ENCODE assay signal across 30 mouse cellular contexts in the genomic region with DNA sequence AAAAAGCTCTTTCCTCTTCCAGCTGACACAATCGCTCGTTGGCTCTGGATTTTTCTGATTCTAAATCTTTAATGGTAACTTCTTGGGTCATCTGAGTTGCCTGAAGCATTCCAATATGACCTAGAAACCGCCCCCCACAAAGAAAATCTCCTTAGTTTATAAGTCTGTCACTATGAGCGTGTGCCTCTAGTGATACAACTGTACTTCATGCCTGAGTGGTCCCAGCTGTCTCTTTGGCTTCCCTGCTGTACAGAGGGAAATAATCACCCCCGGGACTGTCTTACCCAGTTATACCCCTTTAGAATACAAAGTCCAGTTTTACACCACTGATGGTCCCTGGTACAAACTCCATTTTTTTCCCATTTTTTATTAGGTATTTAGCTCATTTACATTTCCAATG. TPM values are rescaled to one million over a fixed set of nuclear protein-coding genes. Genes with fewer than 3 reads are reported as not detected.
DNase-seq lines count a peak whose midpoint lies in the region; ATAC-seq and TF ChIP-seq lines count a peak whose summit lies in the region.
"Had no signal": no experiment of that assay in that cellular context is flagged by ENCODE, and none has a peak within 500 bp of the region (broad histone marks: within the 10 kb centered on the region; RNA-seq: fewer than 3 reads in every experiment).

No protein-coding gene starts in this region.

- no peaks in the 10 kb centered on the region for H3K4me1 ChIP-seq in kidney, adult 2 months (ENCODE audit: control insufficient read depth, insufficient read depth, low read length)
- no peaks in the 10 kb centered on the region for H3K4me1 ChIP-seq in lung, postnatal 0 days (ENCODE audit: insufficient read depth, low read depth, low read length)
- H3K4me1 ChIP-seq in kidney, postnatal 0 days (replicated peaks; ENCODE audit: insufficient read depth, low read length), result no peaks in the 10 kb centered on the region
- H3K4me1 ChIP-seq: embryonic facial prominence, embryonic 12.5 days; limb, embryonic 13.5 days had no signal

- H3K9me3 ChIP-seq in lung, postnatal 0 days (ENCODE audit: low read length), result no peaks in the 10 kb centered on the region
- no peaks in the 10 kb centered on the region for H3K9me3 ChIP-seq in kidney, postnatal 0 days (replicated peaks; ENCODE audit: low read length)
- H3K9me3 ChIP-seq: embryonic facial prominence, embryonic 12.5 days; heart, embryonic 13.5 days; limb, embryonic 13.5 days had no signal

- intact Hi-C loops in gastrocnemius, postnatal 36 days (cut with DNase I), result no loop called here

- no peak overlapping the region for H3K9ac ChIP-seq in lung, postnatal 0 days (replicated peaks; ENCODE audit: low read depth)
- no peak overlapping the region for H3K9ac ChIP-seq in kidney, postnatal 0 days (ENCODE audit: low read depth, low read length)
- H3K9ac ChIP-seq: embryonic facial prominence, embryonic 12.5 days; heart, embryonic 13.5 days; hindbrain, embryonic 14.5 days; limb, embryonic 13.5 days had no signal

- no peaks in the 10 kb centered on the region for H3K36me3 ChIP-seq in kidney, adult 2 months (ENCODE audit: control insufficient read depth, insufficient read depth, low read length)
- H3K36me3 ChIP-seq in lung, postnatal 0 days (ENCODE audit: insufficient read depth, low read length), result no peaks in the 10 kb centered on the region
- H3K36me3 ChIP-seq in kidney, postnatal 0 days (ENCODE audit: insufficient read depth, low read length), result no peaks in the 10 kb centered on the region
- H3K36me3 ChIP-seq in splenic B cell, adult 2 months (ENCODE audit: control insufficient read depth, insufficient read depth, low read length, poor library complexity, severe bottlenecking), result no peaks in the 10 kb centered on the region
- H3K36me3 ChIP-seq: embryonic facial prominence, embryonic 12.5 days; heart, embryonic 13.5 days; limb, embryonic 13.5 days had no signal

- H3K4me2 ChIP-seq in lung, postnatal 0 days (replicated peaks; ENCODE audit: low read depth, low read length), result no peak overlapping the region
- H3K4me2 ChIP-seq in kidney, postnatal 0 days (ENCODE audit: low read length), result no peak overlapping the region
- H3K4me2 ChIP-seq: embryonic facial prominence, embryonic 12.5 days; heart, embryonic 13.5 days; hindbrain, embryonic 14.5 days; limb, embryonic 13.5 days; liver, embryonic 11.5 days; midbrain, embryonic 11.5 days had no signal

- H3K27me3 ChIP-seq in kidney, adult 2 months (replicated peaks; ENCODE audit: control insufficient read depth, insufficient read depth, low read length), result no peaks in the 10 kb centered on the region
- H3K27me3 ChIP-seq in lung, postnatal 0 days (replicated peaks; ENCODE audit: insufficient read depth, low read length), result no peaks in the 10 kb centered on the region
- no peaks in the 10 kb centered on the region for H3K27me3 ChIP-seq in kidney, postnatal 0 days (ENCODE audit: insufficient read depth, low read length)
- no peaks in the 10 kb centered on the region for H3K27me3 ChIP-seq in splenic B cell, adult 2 months (ENCODE audit: control insufficient read depth, insufficient read depth, low read length, poor library complexity, severe bottlenecking)
- H3K27me3 ChIP-seq: embryonic facial prominence, embryonic 12.5 days; heart, embryonic 13.5 days; limb, embryonic 13.5 days had no signal

- 49% methylated on average over 5 of the region's 5 CpGs for WGBS in kidney, adult 2 months
- 52% methylated on average over 5 of the region's 5 CpGs for WGBS in lung, postnatal 0 days
- WGBS in kidney, postnatal 0 days, result 49% methylated on average over 5 of the region's 5 CpGs

- H3K4me3 ChIP-seq in kidney, adult 2 months (ENCODE audit: insufficient read depth, low read depth, low read length), result no peak overlapping the region
- no peak overlapping the region for H3K4me3 ChIP-seq in lung, postnatal 0 days (ENCODE audit: low read depth, low read length)
- no peak overlapping the region for H3K4me3 ChIP-seq in kidney, postnatal 0 days (replicated peaks; ENCODE audit: low read depth, low read length)
- H3K4me3 ChIP-seq: embryonic facial prominence, embryonic 12.5 days; heart, adult 2 months; heart, embryonic 13.5 days; layer of hippocampus, adult 2 months; left cerebral cortex, adult 2 months; limb, embryonic 13.5 days had no signal

- peak; percentile 26 for DNase-seq in kidney, adult 2 months
- no peak for DNase-seq in kidney, adult 18-20 months
- DNase-seq in lung, postnatal 0 days (ENCODE audit: low spot score), result peak; percentile 9
- no peak for DNase-seq in lung, postnatal 4 days
- peak; percentile 20 for DNase-seq in kidney, postnatal 0 days (ENCODE audit: low spot score)
- peak; percentile 4 for DNase-seq in splenic B cell, adult 2 months (ENCODE audit: low read depth, low spot score)
- DNase-seq in gastrocnemius, postnatal 36 days, result no peak
- DNase-seq: adrenal gland, adult 2 months; adrenal gland, postnatal 36 days; cerebellum, adult 18-20 months; cerebellum, postnatal 36 days; embryo, embryonic 11 days; gastrocnemius, postnatal 14 days; heart, adult 2 months; heart, postnatal 10 days; right cerebral cortex, postnatal 4 days; thymus, postnatal 25 days had no signal

- no peak for TF ChIP-seq CTCF in kidney, adult 2 months (conservative IDR thresholded peaks at IDR 0.05; ENCODE audit: insufficient read depth, insufficient read length, low read depth, low read length)
- no peak for TF ChIP-seq CTCF in lung, postnatal 0 days (IDR thresholded peaks at IDR 0.05)
- no peak for TF ChIP-seq CTCF in kidney, postnatal 0 days (IDR thresholded peaks at IDR 0.05; ENCODE audit: low read depth)

- TF ChIP-seq EP300 in lung, postnatal 0 days (IDR thresholded peaks at IDR 0.05), result no peak

- H3K27ac ChIP-seq in kidney, adult 2 months (ENCODE audit: insufficient read depth, low read depth, low read length), result no peak overlapping the region
- no peak overlapping the region for H3K27ac ChIP-seq in lung, postnatal 0 days (ENCODE audit: low read length)
- H3K27ac ChIP-seq in kidney, postnatal 0 days, result no peak overlapping the region
- H3K27ac ChIP-seq: embryonic facial prominence, embryonic 12.5 days; heart, adult 2 months; heart, embryonic 13.5 days; hindbrain, embryonic 14.5 days; layer of hippocampus, adult 2 months; left cerebral cortex, adult 2 months; limb, embryonic 13.5 days had no signal

- no peak for ATAC-seq in lung, postnatal 0 days
- ATAC-seq in kidney, postnatal 0 days (replicated peaks; ENCODE audit: low FRiP score, low read depth), result no peak; the same call in 1 of the 2 replicates
- ATAC-seq: activated CD4-positive, CD25-positive, alpha-beta regulatory T cell, adult 4 months; forebrain, embryonic 14.5 days; intestine, postnatal 0 days; midbrain, embryonic 16.5 days had no signal

- no peak for TF ChIP-seq POLR2A in kidney, adult 2 months (IDR thresholded peaks at IDR 0.05; ENCODE audit: low read depth, low read length)

RNA-seq across cellular contexts. Expression of gene Fam184a, which starts 56.2 kb away (rescaled TPM):
- 3.7 and 3.9 TPM in 2 replicates for polyA plus RNA-seq in kidney, adult 2 months (2012; rRNA removed)
- polyA plus RNA-seq in lung, postnatal 0 days (2015; fragmentation: Nextera tagmentation; extraction: Ambion mirVana), result 6.4 TPM in 2 replicates
- 4.6 and 5.0 TPM in 2 replicates for polyA plus RNA-seq in kidney, postnatal 0 days (2015; fragmentation: Nextera tagmentation; extraction: Ambion mirVana)
- total RNA-seq in gastrocnemius, postnatal 36 days (2021), result under 1 TPM; 0.12 to 0.31 TPM
- total RNA-seq: neutrophil, adult 5-6 weeks had no signal
- polyA plus RNA-seq: activated CD4-positive, CD25-positive, alpha-beta regulatory T cell, adult 4 months had no signal

Comparison
In these comparisons a context has a peak if more than half of its experiments do, and no peak if none do; other contexts are left out.
1. DNase-seq: peak in kidney, adult 2 months (single experiment), lung, postnatal 0 days (single experiment), kidney, postnatal 0 days (single experiment) and splenic B cell, adult 2 months (single experiment); none in kidney, adult 18-20 months (single experiment), lung, postnatal 4 days (0 of 2) and gastrocnemius, postnatal 36 days (0 of 2).